Mouse (Mus musculus) E14TG2a.4 (cell line): ENCODE results near the gene Bcar3.

Source experiments
- CTCF ChIP-seq: conservative IDR thresholded peaks from 2 replicates; pipeline ENCODE4 v1.5.1; 2014; ENCODE audit warnings: low read length
- NANOG ChIP-seq: IDR thresholded peaks from 2 replicates; pipeline ENCODE4 v1.6.1; 2014; ENCODE audit warnings: borderline replicate concordance, low read length, mixed read lengths
- POU5F1 ChIP-seq: IDR thresholded peaks from 2 replicates; pipeline ENCODE4 v1.6.1; 2014; ENCODE audit warnings: low read length, borderline replicate concordance

- TF ChIP-seq CTCF: no peak
- no peak for TF ChIP-seq NANOG
- TF ChIP-seq POU5F1: no peak
These were observed 18.8 kb upstream of the Bcar3 start for GRCm38 (mm10) chr3:122275111-122275510.
